Mouse (Mus musculus) hindbrain, embryonic 13.5 days (tissue): Measurements from ENCODE around the gene Sptbn4. TPM values are rescaled to one million over a fixed set of nuclear protein-coding genes. Genes with fewer than 3 reads are reported as not detected.
A peak's percentile ranks its signal among the peaks of the same experiment; 100 is the strongest.

Experiments
- ATAC-seq: fragments of 200-750 bp; cut with Nextera tagmentation; 2 replicates; pipeline ENCODE4 v1.8.0; 2017; ENCODE audit warnings: moderate TSS enrichment; ENCODE audit not compliant: low FRiP score
- H3K27ac ChIP-seq: fragments of 300-500 bp; sonication (generic); 2 replicates; pipeline ENCODE4 v1.5.1; 2015; ENCODE audit warnings: inconsistent platforms, mild to moderate bottlenecking, moderate library complexity
- H3K27me3 ChIP-seq: fragments of 300-500 bp; sonication (generic); 2 replicates; pipeline ENCODE4 v1.6.1; 2015; ENCODE audit warnings: mild to moderate bottlenecking, inconsistent platforms
- H3K36me3 ChIP-seq: fragments of 300-500 bp; sonication (generic); 2 replicates; pipeline ENCODE4 v1.6.1; 2015; ENCODE audit warnings: mild to moderate bottlenecking, inconsistent platforms
- H3K4me1 ChIP-seq: fragments of 300-500 bp; sonication (generic); replicated peaks from 2 replicates; pipeline ENCODE4 v1.6.1; 2015; ENCODE audit warnings: inconsistent platforms
- H3K4me2 ChIP-seq: fragments of 300-500 bp; sonication (generic); 2 replicates; pipeline ENCODE4 v1.6.1; 2015; ENCODE audit warnings: inconsistent platforms, mild to moderate bottlenecking, moderate library complexity
- H3K4me3 ChIP-seq: fragments of 300-500 bp; sonication (generic); 2 replicates; pipeline ENCODE4 v1.5.1; 2015; ENCODE audit warnings: mild to moderate bottlenecking, inconsistent platforms
- H3K9ac ChIP-seq: fragments of 300-500 bp; sonication (generic); 2 replicates; pipeline ENCODE4 v1.6.1; 2015; ENCODE audit warnings: mild to moderate bottlenecking, inconsistent platforms
- H3K9me3 ChIP-seq: fragments of 300-500 bp; sonication (generic); 2 replicates; pipeline ENCODE4 v1.6.1; 2016; ENCODE audit warnings: inconsistent platforms
- WGBS: fragments of 180-500 bp; shearing (Covaris S2); methylation state at CpG from one replicate; pipeline ENCODE4 v1.1.7; 2015; 5-methylcytosine and 5-hydroxymethylcytosine counted together
- polyA plus RNA-seq: library from polyadenylated mRNA; unstranded; fragments of >200 nt; fragmentation: Nextera tagmentation; extraction: Ambion mirVana; gene quantifications from 2 replicates; pipeline ENCODE4 v1.2.1, GENCODE M21; 2015

Gene Sptbn4
- polyA plus RNA-seq, 1 experiment from 2014 or later = 2.6 TPM

DNA sequence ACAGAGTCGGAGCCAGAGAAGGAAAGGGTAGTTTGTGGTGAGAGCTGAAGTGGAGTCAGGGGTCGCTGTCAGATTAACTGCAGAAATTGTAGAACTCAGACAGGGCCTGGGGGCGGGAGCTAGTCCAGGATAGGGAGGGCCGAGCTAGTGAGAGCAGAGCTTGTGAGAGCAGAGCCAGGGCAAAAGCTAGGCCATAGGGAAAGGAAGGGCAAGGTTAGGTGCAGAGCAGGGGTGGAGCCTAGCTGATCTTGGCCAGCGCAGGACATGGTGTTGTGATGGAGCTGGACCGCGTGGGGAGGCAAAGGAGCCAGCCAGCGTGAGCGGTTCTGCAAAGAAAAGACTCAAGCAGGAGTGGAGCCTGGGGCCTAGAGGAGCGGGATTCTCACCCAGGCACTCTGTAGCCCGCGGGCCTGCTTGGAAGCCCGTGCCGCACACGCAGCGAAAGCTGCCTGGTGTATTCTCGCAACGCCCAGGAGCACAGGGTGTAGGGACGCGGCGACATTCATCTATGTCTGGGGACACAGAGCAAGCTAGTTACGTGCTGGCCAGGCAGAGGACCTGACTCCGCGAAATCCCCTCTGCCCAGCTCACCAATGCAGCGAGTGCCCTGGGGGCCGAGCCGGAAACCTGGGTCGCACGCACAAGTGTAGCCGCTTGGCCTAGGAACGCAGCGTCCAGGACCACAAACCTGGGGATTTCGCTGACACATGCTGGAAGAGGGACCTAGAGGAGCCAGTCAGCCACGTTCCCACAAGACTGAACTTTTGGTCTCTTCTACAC lies 121.2 kb downstream of the Sptbn4 start:
- ATAC-seq = no peak
- H3K36me3 ChIP-seq = no peaks in the 10 kb centered on the region
- H3K27ac ChIP-seq = no peak overlapping the region
- H3K9ac ChIP-seq = peak overlapping the region; percentile 49; the same call in 1 of the 2 replicates
- peaks cover 33% of the 10 kb centered on the region for H3K4me1 ChIP-seq
- WGBS = 31% methylated on average over 34 of the region's 34 CpGs
- peak overlapping the region; percentile 49 for H3K4me2 ChIP-seq
- H3K4me3 ChIP-seq = peak overlapping the region; percentile 27
- H3K27me3 ChIP-seq = peaks cover 97% of the 10 kb centered on the region
- H3K9me3 ChIP-seq = no peaks in the 10 kb centered on the region

DNA sequence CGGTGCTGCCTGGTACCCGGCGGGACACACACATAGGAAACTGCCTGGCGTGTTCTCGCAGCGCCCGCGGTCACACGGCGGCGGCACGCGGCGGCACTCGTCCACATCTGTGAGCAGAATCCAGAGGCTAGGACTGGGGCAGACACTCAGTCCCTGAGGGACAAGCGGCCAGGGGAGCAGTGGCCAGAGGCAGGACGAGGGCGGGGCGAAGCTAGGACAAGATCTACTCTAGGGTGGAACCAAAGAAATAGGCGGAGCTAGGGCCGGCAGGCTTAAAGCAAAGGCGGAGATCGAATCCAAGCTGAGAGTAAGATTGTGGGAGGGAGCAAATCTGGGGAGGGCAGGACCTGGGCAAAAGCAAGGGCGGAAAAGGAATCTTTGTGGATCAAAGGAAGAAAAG lies 121.8 kb downstream of the Sptbn4 start:
- H3K9ac ChIP-seq = peak overlapping the region; percentile 49; the same call in 1 of the 2 replicates
- H3K4me1 ChIP-seq = peaks cover 27% of the 10 kb centered on the region
- WGBS = 1% methylated on average over 24 of the region's 24 CpGs
- H3K36me3 ChIP-seq = no peaks in the 10 kb centered on the region
- H3K4me3 ChIP-seq = peak overlapping the region; percentile 27
- no peak overlapping the region for H3K27ac ChIP-seq
- no peaks in the 10 kb centered on the region for H3K9me3 ChIP-seq
- peak overlapping the region; percentile 49 for H3K4me2 ChIP-seq
- peaks cover 96% of the 10 kb centered on the region for H3K27me3 ChIP-seq
- ATAC-seq = peak; percentile 18; the same call in 1 of the 2 replicates

DNA sequence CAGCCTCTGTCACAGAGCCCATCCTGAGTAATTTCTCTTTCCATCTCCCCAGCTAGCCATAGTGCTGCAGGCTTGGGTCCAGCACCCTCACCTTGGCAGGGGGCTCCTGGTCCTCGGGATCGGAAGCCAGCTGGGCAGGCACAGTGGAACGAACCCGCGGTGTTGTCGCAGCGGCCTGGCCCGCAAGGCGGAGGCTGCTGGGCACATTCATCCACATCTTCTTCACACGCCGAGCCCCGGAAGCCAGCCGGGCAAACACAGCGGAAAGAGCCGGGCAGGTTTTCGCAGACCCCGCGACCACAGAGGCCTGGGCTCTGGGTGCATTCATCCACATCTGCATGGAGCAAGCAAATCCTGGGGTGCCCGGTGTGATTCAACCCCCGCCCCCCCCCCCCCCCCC lies 122.6 kb downstream of the Sptbn4 start:
- Histone ChIP-seq H3K27ac (no peak overlapping the region), H3K4me2 (no peak overlapping the region), H3K9ac (no peak overlapping the region), H3K9me3 (no peaks in the 10 kb centered on the region), H3K4me3 (peak overlapping the region; percentile 2; the same call in 1 of the 2 replicates), H3K4me1 (peaks cover 23% of the 10 kb centered on the region), H3K27me3 (peaks cover 88% of the 10 kb centered on the region), H3K36me3 (no peaks in the 10 kb centered on the region)
- no peak for ATAC-seq
- WGBS = 50% methylated on average over 19 of the region's 20 CpGs

DNA sequence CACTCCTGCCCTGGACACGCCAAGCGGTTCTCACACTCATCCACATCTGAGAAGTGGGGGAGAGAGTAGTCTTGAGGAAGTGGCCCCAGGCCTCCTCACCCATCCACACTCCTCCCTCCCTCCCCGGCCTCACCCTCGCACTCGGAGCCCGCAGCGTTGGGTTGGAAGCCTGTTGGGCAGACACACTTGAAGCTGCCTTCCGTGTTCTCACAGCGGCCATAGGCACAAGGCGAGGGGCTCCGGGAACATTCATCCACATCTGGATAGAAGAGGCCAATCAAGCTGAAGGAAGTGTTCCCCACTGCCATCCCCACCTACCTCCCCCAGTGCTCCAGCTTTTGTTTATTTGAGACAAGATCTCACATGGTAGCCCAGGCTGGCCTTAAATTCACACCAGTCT lies 123.3 kb downstream of the Sptbn4 start:
- no peak overlapping the region for H3K4me3 ChIP-seq
- ATAC-seq = no peak
- over 99% methylated on average over 11 of the region's 11 CpGs for WGBS
- H3K36me3 ChIP-seq = no peaks in the 10 kb centered on the region
- no peaks in the 10 kb centered on the region for H3K9me3 ChIP-seq
- H3K27me3 ChIP-seq = peaks cover 80% of the 10 kb centered on the region
- no peak overlapping the region for H3K9ac ChIP-seq
- peaks cover 18% of the 10 kb centered on the region for H3K4me1 ChIP-seq
- no peak overlapping the region for H3K27ac ChIP-seq
- no peak overlapping the region for H3K4me2 ChIP-seq

DNA sequence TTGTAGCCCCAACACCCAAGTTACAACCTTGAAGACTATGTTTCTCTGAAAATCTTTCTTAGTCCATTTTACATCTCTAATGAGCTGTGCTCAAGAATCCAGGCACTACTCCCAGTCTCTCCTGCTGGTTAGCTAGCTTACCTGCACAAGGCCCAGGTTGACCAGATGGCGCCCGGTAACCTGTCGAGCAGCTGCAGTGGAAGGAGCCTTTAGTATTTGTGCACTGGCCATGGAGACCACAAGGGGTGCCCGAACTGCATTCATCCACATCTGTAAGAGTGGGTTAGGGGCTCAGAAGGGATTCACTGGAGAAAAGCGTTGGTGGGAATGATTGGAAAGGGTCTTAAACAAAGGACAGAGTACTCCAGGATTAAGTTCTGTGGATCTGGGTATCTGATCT lies 124.5 kb downstream of the Sptbn4 start:
- Histone ChIP-seq H3K27ac (no peak overlapping the region), H3K4me3 (no peak overlapping the region), H3K36me3 (no peaks in the 10 kb centered on the region), H3K4me1 (peaks cover 18% of the 10 kb centered on the region), H3K9me3 (no peaks in the 10 kb centered on the region), H3K9ac (no peak overlapping the region), H3K4me2 (no peak overlapping the region), H3K27me3 (peaks cover 69% of the 10 kb centered on the region)
- 85% methylated on average over 5 of the region's 5 CpGs for WGBS
- ATAC-seq = no peak

DNA sequence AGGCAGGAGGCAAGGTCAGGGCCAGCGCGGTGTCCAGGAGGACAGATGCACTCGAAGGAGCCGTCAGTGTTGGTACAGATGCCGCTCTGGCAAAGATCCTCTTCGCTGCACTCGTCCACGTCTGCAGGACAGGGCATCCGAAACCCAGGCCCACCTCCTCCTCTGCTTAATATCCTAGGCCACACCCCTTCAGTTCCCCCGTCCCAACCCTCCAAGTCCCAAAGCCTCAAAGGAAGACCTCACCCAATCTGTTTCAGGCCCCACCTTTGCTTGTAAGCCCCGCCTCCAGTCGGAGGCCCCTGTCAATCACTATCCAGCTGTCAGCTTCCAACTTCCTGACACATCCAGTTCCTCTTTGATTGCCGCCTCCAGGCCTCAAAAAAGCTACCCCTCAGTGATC lies 125.2 kb downstream of the Sptbn4 start:
- 23% methylated on average over 13 of the region's 13 CpGs for WGBS
- no peak for ATAC-seq
- peaks cover 18% of the 10 kb centered on the region for H3K4me1 ChIP-seq

DNA sequence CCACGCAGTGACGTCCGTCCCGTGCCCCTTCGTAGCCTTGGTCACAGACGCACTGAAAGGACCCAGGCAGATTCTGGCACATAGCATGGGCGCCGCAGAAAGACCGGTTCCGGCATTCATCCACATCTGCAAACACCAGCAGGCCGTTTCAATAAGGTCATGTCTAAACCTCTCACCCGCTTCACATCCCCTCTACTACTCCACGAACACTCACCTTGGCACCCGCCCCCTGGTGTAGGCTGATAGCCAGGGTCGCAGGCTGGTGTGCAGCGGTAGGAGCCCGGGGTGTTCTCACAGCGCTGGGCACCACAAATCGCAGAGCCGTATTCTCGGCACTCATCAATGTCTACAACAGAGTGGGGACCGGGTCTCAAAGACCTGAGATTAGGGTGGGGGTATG lies 128.1 kb downstream of the Sptbn4 start:
- no peak overlapping the region for H3K4me2 ChIP-seq
- H3K27ac ChIP-seq = no peak overlapping the region
- H3K4me3 ChIP-seq = no peak overlapping the region
- no peak for ATAC-seq
- no peak overlapping the region for H3K9ac ChIP-seq
- WGBS = 94% methylated on average over 22 of the region's 22 CpGs
- peaks cover 33% of the 10 kb centered on the region for H3K27me3 ChIP-seq
- H3K36me3 ChIP-seq = no peaks in the 10 kb centered on the region
- no peaks in the 10 kb centered on the region for H3K4me1 ChIP-seq
- no peaks in the 10 kb centered on the region for H3K9me3 ChIP-seq

More for the DNA sequence above, 125.2 kb downstream of the Sptbn4 start:
- Histone ChIP-seq H3K27me3 (peaks cover 62% of the 10 kb centered on the region), H3K36me3 (no peaks in the 10 kb centered on the region), H3K9me3 (no peaks in the 10 kb centered on the region), H3K9ac (no peak overlapping the region), H3K4me3 (no peak overlapping the region), H3K4me2 (no peak overlapping the region), H3K27ac (no peak overlapping the region)

DNA sequence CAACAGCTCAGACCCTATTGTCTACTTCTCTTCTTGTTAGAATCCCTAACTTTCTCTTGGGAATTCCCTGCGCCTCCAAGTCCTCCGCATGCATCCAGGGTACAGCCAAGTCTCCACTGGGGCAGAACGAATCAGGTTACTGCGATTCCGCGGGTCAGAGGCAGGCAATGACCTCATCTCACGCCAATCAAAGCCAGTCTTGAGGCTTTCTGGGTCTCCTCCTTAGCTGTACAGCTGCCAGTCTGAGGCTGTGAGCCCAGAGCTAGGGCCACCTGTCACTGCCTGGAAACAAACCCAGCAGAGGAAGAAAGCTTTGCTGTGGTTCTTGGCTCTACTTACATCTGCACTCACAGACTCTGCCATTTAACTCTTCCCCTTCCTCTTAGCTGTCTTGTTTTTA lies 131.5 kb downstream of the Sptbn4 start:
- H3K36me3 ChIP-seq = peaks cover 4% of the 10 kb centered on the region; the same call in 1 of the 2 replicates
- WGBS = 20% methylated on average over 7 of the region's 7 CpGs
- ATAC-seq = no peak
- peaks cover 11% of the 10 kb centered on the region; the same call in 1 of the 2 replicates for H3K9me3 ChIP-seq
- no peak overlapping the region for H3K9ac ChIP-seq
- no peaks in the 10 kb centered on the region for H3K4me1 ChIP-seq
- H3K4me3 ChIP-seq = no peak overlapping the region
- no peak overlapping the region for H3K27ac ChIP-seq
- no peak overlapping the region for H3K4me2 ChIP-seq
- H3K27me3 ChIP-seq = peaks cover 11% of the 10 kb centered on the region

DNA sequence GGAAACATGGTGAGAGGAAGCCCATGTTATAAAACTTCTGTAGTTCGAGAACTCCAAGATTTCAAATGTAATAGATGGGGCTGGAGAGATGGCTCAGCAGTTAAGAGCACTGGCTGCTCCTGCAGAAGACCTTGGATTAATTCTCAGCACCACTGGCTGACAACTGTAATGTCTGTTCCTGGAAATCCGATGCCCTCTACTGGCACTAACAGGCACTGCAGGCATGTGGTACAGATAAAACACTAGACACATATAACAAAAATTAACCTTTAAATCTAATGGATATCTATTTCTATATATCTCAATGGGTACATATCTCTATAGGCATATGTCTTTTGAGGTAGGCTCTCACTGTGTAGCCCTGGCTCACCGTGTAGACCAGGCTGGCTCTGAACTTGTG lies 133.1 kb downstream of the Sptbn4 start:
- Histone ChIP-seq H3K4me1 (peaks cover 9% of the 10 kb centered on the region), H3K9me3 (peaks cover 11% of the 10 kb centered on the region; the same call in 1 of the 2 replicates), H3K27me3 (peaks cover 24% of the 10 kb centered on the region), H3K27ac (no peak overlapping the region), H3K36me3 (peaks cover 4% of the 10 kb centered on the region; the same call in 1 of the 2 replicates), H3K4me3 (no peak overlapping the region), H3K4me2 (no peak overlapping the region), H3K9ac (no peak overlapping the region)
- WGBS = 98% methylated on average over 3 of the region's 3 CpGs
- ATAC-seq = no peak

DNA sequence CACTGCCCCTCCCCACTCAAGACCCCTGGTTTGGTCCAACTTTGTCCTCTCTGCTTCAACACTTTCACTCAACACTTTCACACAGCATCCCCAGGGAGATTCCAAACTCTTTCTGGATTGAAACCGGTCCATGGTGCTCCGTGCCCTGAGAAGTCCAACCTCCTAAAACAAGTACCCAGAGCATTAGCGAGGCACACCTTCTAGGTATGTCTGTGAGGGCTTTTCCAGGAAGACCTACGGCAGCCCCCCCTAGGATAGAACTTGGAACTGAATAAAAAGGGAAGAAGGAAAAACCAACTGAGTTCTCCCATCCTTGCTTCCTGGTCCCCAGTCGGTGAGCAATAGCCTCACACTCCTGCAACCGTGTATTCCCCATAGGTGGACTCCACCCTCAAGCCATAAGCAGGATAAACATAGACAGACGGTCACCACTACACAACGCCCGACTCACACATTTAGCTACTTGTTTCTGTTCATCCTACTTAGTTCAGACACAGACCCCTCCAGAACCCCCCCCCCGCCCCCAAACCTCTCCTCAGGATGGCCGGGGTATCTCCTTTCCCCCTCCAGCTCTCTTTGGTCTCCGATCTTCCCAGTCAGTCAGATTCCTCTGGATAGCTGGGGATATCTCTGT lies 135.7 kb downstream of the Sptbn4 start:
- H3K9ac ChIP-seq = no peak overlapping the region
- peaks cover 34% of the 10 kb centered on the region for H3K27me3 ChIP-seq
- no peak overlapping the region for H3K4me2 ChIP-seq
- H3K4me3 ChIP-seq = no peak overlapping the region
- peaks cover 17% of the 10 kb centered on the region for H3K4me1 ChIP-seq
- 94% methylated on average over 12 of the region's 12 CpGs for WGBS
- no peak overlapping the region for H3K27ac ChIP-seq
- no peak for ATAC-seq
- H3K36me3 ChIP-seq = peaks cover 4% of the 10 kb centered on the region; the same call in 1 of the 2 replicates
- H3K9me3 ChIP-seq = peaks cover 11% of the 10 kb centered on the region; the same call in 1 of the 2 replicates

DNA sequence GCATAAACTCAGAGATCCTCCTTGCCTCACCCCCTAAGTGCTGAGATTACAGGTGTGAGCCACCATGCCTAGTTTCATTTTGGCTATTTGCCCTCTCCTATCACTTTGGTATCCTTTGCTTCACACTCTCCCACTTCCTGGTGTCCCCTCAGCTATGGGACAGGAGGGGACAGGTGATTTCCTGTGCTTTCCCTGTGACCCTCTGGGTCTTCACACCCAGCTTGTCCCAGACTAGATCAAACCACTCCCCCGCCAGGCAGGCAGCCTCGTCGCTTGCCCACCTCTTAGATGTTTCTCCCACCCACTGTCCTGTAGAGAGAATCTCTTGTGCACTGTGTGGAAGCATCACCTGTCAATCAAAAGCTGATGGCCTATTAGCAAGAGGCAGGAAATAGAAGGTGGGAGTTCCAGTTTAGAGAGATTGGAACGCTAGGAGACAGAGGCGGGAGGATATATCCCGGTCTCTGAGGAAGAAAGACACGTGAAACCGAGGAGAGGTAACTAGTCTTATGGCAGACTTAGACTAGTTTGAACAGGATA lies 136.4 kb downstream of the Sptbn4 start:
- Histone ChIP-seq H3K4me1 (peaks cover 17% of the 10 kb centered on the region), H3K36me3 (peaks cover 4% of the 10 kb centered on the region; the same call in 1 of the 2 replicates), H3K4me3 (no peak overlapping the region), H3K9me3 (peaks cover 11% of the 10 kb centered on the region; the same call in 1 of the 2 replicates), H3K27ac (no peak overlapping the region), H3K9ac (0 out of 2 replicates have a peak overlapping the region, but pooled peaks have one; percentile 62), H3K27me3 (peaks cover 34% of the 10 kb centered on the region), H3K4me2 (peak overlapping the region; percentile 55)
- ATAC-seq = no peak
- WGBS = 45% methylated on average over 8 of the region's 8 CpGs

DNA sequence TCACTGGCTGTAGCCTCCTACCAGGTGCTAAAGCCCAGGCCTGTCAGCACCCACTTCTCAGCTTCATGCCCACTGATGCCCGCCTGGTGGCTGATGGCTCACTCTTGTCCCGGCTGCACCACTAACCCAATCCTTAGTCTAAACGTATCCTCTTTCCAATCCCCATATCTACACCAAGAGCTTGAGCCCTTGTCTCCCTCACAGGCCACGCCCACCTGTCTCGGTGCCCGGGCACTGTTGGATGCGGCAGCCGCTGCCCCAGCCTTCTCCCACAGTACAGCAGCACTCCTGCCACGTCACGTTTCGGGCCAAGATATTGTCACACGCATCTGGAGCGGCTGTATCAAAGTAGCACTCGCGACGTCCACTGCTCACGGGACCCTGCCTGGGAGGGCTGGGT lies 137.2 kb downstream of the Sptbn4 start:
- peak; percentile 43; the same call in 1 of the 2 replicates for ATAC-seq
- Histone ChIP-seq H3K4me2 (peak overlapping the region; percentile 55), H3K4me1 (peaks cover 17% of the 10 kb centered on the region), H3K36me3 (peaks cover 4% of the 10 kb centered on the region; the same call in 1 of the 2 replicates), H3K9ac (peak overlapping the region; percentile 62), H3K9me3 (peaks cover 11% of the 10 kb centered on the region; the same call in 1 of the 2 replicates), H3K27ac (no peak overlapping the region), H3K4me3 (peak overlapping the region; percentile 33), H3K27me3 (peaks cover 37% of the 10 kb centered on the region)
- 3% methylated on average over 17 of the region's 17 CpGs for WGBS
